In the genomic region with DNA sequence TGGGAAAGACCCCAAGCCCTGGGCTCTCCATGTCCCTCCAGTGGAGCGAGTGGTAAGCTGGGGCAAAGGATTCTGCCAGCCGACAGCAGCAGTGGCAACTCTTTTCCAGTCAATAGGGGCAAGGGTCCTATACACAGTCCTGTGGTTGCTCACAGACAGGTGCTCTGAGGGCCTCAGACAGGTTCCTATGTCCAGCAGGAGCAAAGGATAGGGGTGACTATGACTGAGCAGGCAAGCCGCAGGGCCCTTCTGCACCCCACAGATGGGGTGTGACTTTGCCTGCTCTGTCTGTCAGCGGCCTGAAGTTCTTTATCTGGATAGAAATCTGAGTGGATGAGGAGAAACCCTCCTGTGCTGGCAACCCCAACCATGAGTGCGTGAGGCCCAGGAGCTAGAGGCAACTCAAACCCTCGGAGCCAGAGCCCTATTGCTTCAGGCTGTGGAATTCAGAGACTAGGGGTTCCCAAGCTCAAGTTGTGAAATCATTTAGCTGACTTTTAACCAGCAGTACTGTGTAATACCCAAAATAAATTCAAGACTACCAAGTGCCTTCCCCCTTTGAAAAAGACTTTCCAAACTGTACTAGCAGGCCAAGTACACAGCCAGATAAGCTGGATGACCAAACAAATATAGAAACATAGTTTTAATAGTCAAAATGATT, we compare ENCODE assay signal across 19 mouse cellular contexts. TPM values are rescaled to one million over a fixed set of nuclear protein-coding genes. Genes with fewer than 3 reads are reported as not detected.
"Had no signal": no experiment of that assay in that cellular context is flagged by ENCODE, and none has a peak within 500 bp of the region (broad histone marks: within the 10 kb centered on the region; RNA-seq: fewer than 3 reads in every experiment).

No protein-coding gene starts in this region.

- H3K4me2 ChIP-seq: intestine, embryonic 15.5 days; kidney, embryonic 15.5 days; limb, embryonic 13.5 days; midbrain, embryonic 11.5 days; midbrain, embryonic 15.5 days had no signal

- H3K27ac ChIP-seq: intestine, embryonic 15.5 days; kidney, embryonic 15.5 days; limb, embryonic 13.5 days; midbrain, embryonic 15.5 days had no signal

- H3K36me3 ChIP-seq: intestine, embryonic 15.5 days; kidney, embryonic 15.5 days; limb, embryonic 13.5 days; midbrain, embryonic 15.5 days had no signal

- H3K27me3 ChIP-seq: intestine, embryonic 15.5 days; kidney, embryonic 15.5 days; limb, embryonic 13.5 days; midbrain, embryonic 15.5 days had no signal

- H3K4me1 ChIP-seq: intestine, embryonic 15.5 days; kidney, embryonic 15.5 days; limb, embryonic 13.5 days; megakaryocyte, embryonic 14.5 days; midbrain, embryonic 15.5 days had no signal

- H3K9ac ChIP-seq: intestine, embryonic 15.5 days; kidney, embryonic 15.5 days; limb, embryonic 13.5 days; midbrain, embryonic 15.5 days had no signal

- H3K4me3 ChIP-seq: intestine, embryonic 15.5 days; kidney, embryonic 15.5 days; limb, embryonic 13.5 days; megakaryocyte, embryonic 14.5 days; midbrain, embryonic 15.5 days had no signal

- ATAC-seq: intestine, embryonic 15.5 days; midbrain, embryonic 15.5 days had no signal

- H3K9me3 ChIP-seq: intestine, embryonic 15.5 days had no signal

- DNase-seq: kidney, adult 18-20 months; kidney, postnatal 36 days; layer of hippocampus, adult 9-11 months; layer of hippocampus, postnatal 36 days; lung, adult 2 months; lung, postnatal 10 days; lung, postnatal 4 days; right cerebral cortex, adult 18-20 months; right cerebral cortex, postnatal 25 days; thymus, postnatal 14 days had no signal

RNA-seq across cellular contexts. Expression of gene BC048671, which starts 5.4 kb away (rescaled TPM):
- polyA plus RNA-seq: intestine, embryonic 15.5 days; kidney, embryonic 15.5 days; limb, embryonic 13.5 days; lung, adult 2 months; midbrain, embryonic 11.5 days; midbrain, embryonic 15.5 days; neural tube, embryonic 14.5 days; small intestine, adult 2 months; stomach, embryonic 14.5 days had no signal

RNA-seq across cellular contexts. Expression of gene Chst13, which starts 18.5 kb away (rescaled TPM):
- polyA plus RNA-seq: midbrain, embryonic 11.5 days; midbrain, embryonic 15.5 days had no signal

RNA-seq across cellular contexts. Expression of gene Uroc1, which starts 26.6 kb away (rescaled TPM):
- polyA plus RNA-seq: midbrain, embryonic 11.5 days; midbrain, embryonic 15.5 days; neural tube, embryonic 14.5 days; small intestine, adult 2 months; stomach, embryonic 14.5 days had no signal
